Mouse (Mus musculus) midbrain, postnatal 0 days (tissue): Measurements from ENCODE around the gene Entpd8. TPM values are rescaled to one million over a fixed set of nuclear protein-coding genes. Genes with fewer than 3 reads are reported as not detected.

Source experiments
- ATAC-seq: fragments of 200-750 bp; cut with Nextera tagmentation; 2 replicates; pipeline ENCODE4 v1.8.0; 2017; ENCODE audit warnings: moderate number of reproducible peaks, mild to moderate bottlenecking, moderate TSS enrichment, moderate library complexity; ENCODE audit not compliant: low FRiP score
- DNase-seq: peaks from one replicate; pipeline ENCODE4 v3.0.0-alpha.2; 2015; ENCODE audit warnings: low spot score
- H3K27ac ChIP-seq: fragments of 300-500 bp; sonication (generic); 2 replicates; pipeline ENCODE4 v1.5.1; 2014; ENCODE audit warnings: low read depth, mild to moderate bottlenecking, low read length, mixed read lengths
- H3K27me3 ChIP-seq: fragments of 300-500 bp; sonication (generic); 2 replicates; pipeline ENCODE4 v1.6.1; 2014; ENCODE audit warnings: low read length, control low read depth, mixed read lengths; ENCODE audit not compliant: insufficient read depth
- H3K36me3 ChIP-seq: fragments of 300-500 bp; sonication (generic); 2 replicates; pipeline ENCODE4 v1.6.1; 2014; ENCODE audit warnings: low read length, control low read depth, mixed read lengths; ENCODE audit not compliant: insufficient read depth
- H3K4me1 ChIP-seq: fragments of 300-500 bp; sonication (generic); 2 replicates; pipeline ENCODE4 v1.6.1; 2014; ENCODE audit warnings: mild to moderate bottlenecking, control low read depth, antibody characterized with exemption, low read length, mixed read lengths; ENCODE audit not compliant: insufficient read depth
- H3K4me2 ChIP-seq: fragments of 300-500 bp; sonication (generic); 2 replicates; pipeline ENCODE4 v1.6.1; 2014; ENCODE audit warnings: low read depth, mild to moderate bottlenecking, low read length, mixed read lengths; ENCODE audit not compliant: poor library complexity, severe bottlenecking
- H3K4me3 ChIP-seq: fragments of 300-500 bp; sonication (generic); 2 replicates; pipeline ENCODE4 v1.5.1; 2014; ENCODE audit warnings: low read depth, mild to moderate bottlenecking, low read length, moderate library complexity
- H3K9ac ChIP-seq: fragments of 300-500 bp; sonication (generic); replicated peaks from 2 replicates; pipeline ENCODE4 v1.6.1; 2014; ENCODE audit warnings: mild to moderate bottlenecking, low read length, moderate library complexity, mixed read lengths; ENCODE audit not compliant: poor library complexity, severe bottlenecking
- H3K9me3 ChIP-seq: fragments of 300-500 bp; sonication (generic); 2 replicates; pipeline ENCODE4 v1.6.1; 2016; ENCODE audit warnings: low read length, control low read depth
- CTCF ChIP-seq: IDR thresholded peaks from 2 replicates; pipeline ENCODE4 v1.5.1; 2016; ENCODE audit warnings: antibody characterized with exemption, mild to moderate bottlenecking
- WGBS: fragments of 180-500 bp; shearing (Covaris S2); extraction: QIAGEN DNeasy Blood & Tissue Kit; methylation state at CpG from one replicate; pipeline ENCODE4 v1.1.7; 2014; 5-methylcytosine and 5-hydroxymethylcytosine counted together
- polyA plus RNA-seq: library from polyadenylated mRNA; unstranded; fragments of >200 nt; fragmentation: Nextera tagmentation; extraction: Ambion mirVana; gene quantifications from 2 replicates; pipeline ENCODE4 v1.2.1, GENCODE M21; 2015
- total RNA-seq: library from RNA; depleted of rRNA; stranded (reverse); fragments of >200 nt; gene quantifications from 2 replicates; pipeline ENCODE4 v1.2.3, GENCODE M21; 2014

Gene Entpd8
- total and polyA plus RNA-seq, 2 experiments from 2014 or later: not detected

- peak within 1 kb of the TSS; percentile 71 for H3K27ac ChIP-seq
- WGBS: 4% methylated on average over 46 of the region's 47 CpGs
- peak within 1 kb of the TSS; percentile 69 for H3K9ac ChIP-seq
- H3K4me1 ChIP-seq: peaks cover 12% of the 10 kb centered on the region; the same call in 1 of the 2 replicates
- peak; percentile 86 for ATAC-seq
- no peaks in the 10 kb centered on the region for H3K9me3 ChIP-seq
- H3K27me3 ChIP-seq: no peaks in the 10 kb centered on the region
- H3K4me2 ChIP-seq: peak within 1 kb of the TSS; percentile 76
- H3K4me3 ChIP-seq: peak within 1 kb of the TSS; percentile 69
- TF ChIP-seq CTCF: peak; percentile 31
- H3K36me3 ChIP-seq: peaks cover 27% of the 10 kb centered on the region
- DNase-seq: peak; percentile 85
Measured at GRCm38 (mm10) chr2:25054221-25055067, 25.7 kb upstream of the Entpd8 start, which contains the start of gene Nsmf. Gene Nsmf, plus strand, starts transcription at chr2:25054355.

- ATAC-seq: peak; percentile 15; the same call in 1 of the 2 replicates
- Histone ChIP-seq H3K4me1 (peaks cover 12% of the 10 kb centered on the region; the same call in 1 of the 2 replicates), H3K4me3 (peak overlapping the region; percentile 69), H3K27ac (peak overlapping the region; percentile 71; the same call in 1 of the 2 replicates), H3K27me3 (no peaks in the 10 kb centered on the region), H3K9ac (peak overlapping the region; percentile 69), H3K4me2 (peak overlapping the region; percentile 76), H3K9me3 (no peaks in the 10 kb centered on the region), H3K36me3 (peaks cover 33% of the 10 kb centered on the region)
- peak; percentile 13; the same call in 1 of the 2 replicates for TF ChIP-seq CTCF
- peak; percentile 63 for DNase-seq
- WGBS: 35% methylated on average over 2 of the region's 2 CpGs
Measured at GRCm38 (mm10) chr2:25055068-25055405, 25.1 kb upstream of the Entpd8 start.

GRCm38 (mm10) chr2:25055409-25056155, 24.5 kb upstream of the Entpd8 start:
- DNase-seq (no peak), ATAC-seq (no peak; the same call in 1 of the 2 replicates)
- peak overlapping the region; percentile 69 for H3K9ac ChIP-seq
- H3K36me3 ChIP-seq: peaks cover 38% of the 10 kb centered on the region
- peaks cover 12% of the 10 kb centered on the region; the same call in 1 of the 2 replicates for H3K4me1 ChIP-seq
- no peak for TF ChIP-seq CTCF
- no peaks in the 10 kb centered on the region for H3K9me3 ChIP-seq
- 82% methylated on average over 21 of the region's 21 CpGs for WGBS
- H3K27me3 ChIP-seq: no peaks in the 10 kb centered on the region
- H3K4me3 ChIP-seq: peak overlapping the region; percentile 69
- H3K4me2 ChIP-seq: peak overlapping the region; percentile 76
- H3K27ac ChIP-seq: no peak overlapping the region

GRCm38 (mm10) chr2:25058926-25059325, 21.2 kb upstream of the Entpd8 start:
- Histone ChIP-seq H3K4me1 (peaks cover 12% of the 10 kb centered on the region; the same call in 1 of the 2 replicates), H3K4me3 (no peak overlapping the region), H3K4me2 (no peak overlapping the region), H3K36me3 (peaks cover 57% of the 10 kb centered on the region), H3K27ac (no peak overlapping the region), H3K27me3 (no peaks in the 10 kb centered on the region), H3K9ac (no peak overlapping the region), H3K9me3 (no peaks in the 10 kb centered on the region)
- 88% methylated on average over 7 of the region's 7 CpGs for WGBS
- ATAC-seq (no peak), DNase-seq (no peak)
- TF ChIP-seq CTCF: no peak

GRCm38 (mm10) chr2:25063523-25063922, 16.6 kb upstream of the Entpd8 start:
- TF ChIP-seq CTCF: no peak
- no peak overlapping the region for H3K9ac ChIP-seq
- H3K4me2 ChIP-seq: no peak overlapping the region
- 95% methylated on average over 5 of the region's 5 CpGs for WGBS
- H3K4me1 ChIP-seq: no peaks in the 10 kb centered on the region
- H3K27me3 ChIP-seq: no peaks in the 10 kb centered on the region
- H3K27ac ChIP-seq: no peak overlapping the region
- DNase-seq: no peak
- no peaks in the 10 kb centered on the region for H3K9me3 ChIP-seq
- no peak for ATAC-seq
- peaks cover 39% of the 10 kb centered on the region for H3K36me3 ChIP-seq
- H3K4me3 ChIP-seq: no peak overlapping the region
